Mouse (Mus musculus) CH12.LX (cell line): Measurements from ENCODE around the gene Mettl16. TPM values are rescaled to one million over a fixed set of nuclear protein-coding genes. Genes with fewer than 3 reads are reported as not detected.

Source experiments
- DNase-seq: peaks from one replicate; pipeline ENCODE4 v3.0.0-alpha.2; 2013; ENCODE audit errors: extremely low read depth
- H3K27ac ChIP-seq: 2 replicates; pipeline ENCODE4 v1.5.1; 2012; ENCODE audit warnings: low read depth, mild to moderate bottlenecking, control low read depth, moderate library complexity; ENCODE audit not compliant: insufficient read depth
- H3K27me3 ChIP-seq: replicated peaks from 2 replicates; pipeline ENCODE3; 2012; ENCODE audit warnings: inconsistent platforms
- H3K36me3 ChIP-seq, 2 experiments: replicated peaks in 1 of 2; 2 replicates each; pipeline versions ENCODE3 to v1.6.1; 2012; ENCODE audit warnings: inconsistent platforms in 1 of 2, low read length in 1 of 2, mild to moderate bottlenecking in 1 of 2, mixed read lengths in 1 of 2, moderate library complexity in 1 of 2; ENCODE audit not compliant: control insufficient read depth in 1 of 2, insufficient read depth in 1 of 2
- H3K4me1 ChIP-seq, 2 experiments: 2 replicates each; pipeline ENCODE4 v1.6.1; 2012; ENCODE audit warnings: inconsistent platforms in 1 of 2, moderate library complexity in 1 of 2; ENCODE audit not compliant: insufficient read depth in 2 of 2, control insufficient read depth in 1 of 2
- H3K4me2 ChIP-seq: 2 replicates; pipeline ENCODE4 v1.6.1; 2012; ENCODE audit warnings: low read depth, mild to moderate bottlenecking, control low read depth; ENCODE audit not compliant: poor library complexity, insufficient read depth, severe bottlenecking
- H3K4me3 ChIP-seq, 3 experiments: fragments of 150-350 bp in 1 of 3; sonication (generic) in 1 of 3; replicated peaks in 1 of 3; 2 replicates each; pipeline versions ENCODE3 to v1.5.1; 2011 to 2012; ENCODE audit warnings: low read depth in 2 of 3, low read length in 2 of 3, mild to moderate bottlenecking in 2 of 3, moderate library complexity in 2 of 3, control low read depth in 1 of 3, improper control_type of control experiment in 1 of 3, inconsistent platforms in 1 of 3, mixed read lengths in 1 of 3; ENCODE audit not compliant: poor library complexity in 1 of 3
- H3K79me2 ChIP-seq: replicated peaks from 2 replicates; pipeline ENCODE4 v1.6.1; 2012; ENCODE audit warnings: mild to moderate bottlenecking, moderate library complexity; ENCODE audit not compliant: control insufficient read depth, poor library complexity, insufficient read depth, severe bottlenecking; ENCODE audit errors: extremely low read depth
- H3K9ac ChIP-seq: 2 replicates; pipeline ENCODE4 v1.6.1; 2012; ENCODE audit warnings: low read depth, mild to moderate bottlenecking, control low read depth, moderate library complexity; ENCODE audit not compliant: insufficient read depth
- H3K9me3 ChIP-seq: replicated peaks from 2 replicates; pipeline ENCODE3; 2012; ENCODE audit warnings: low read length, inconsistent platforms, mixed read lengths
- CTCF ChIP-seq, 2 experiments: IDR thresholded peaks in 1 of 2; conservative IDR thresholded peaks in 1 of 2; 2 replicates each; pipeline ENCODE4 v1.5.1; 2011 to 2012; ENCODE audit warnings: low read depth in 2 of 2, low read length in 2 of 2, improper control_type of control experiment in 1 of 2, inconsistent platforms in 1 of 2, mild to moderate bottlenecking in 1 of 2, moderate library complexity in 1 of 2
- ELF1 ChIP-seq: IDR thresholded peaks from 2 replicates; pipeline ENCODE4 v1.6.1; 2014; ENCODE audit warnings: low read depth, mild to moderate bottlenecking, inconsistent platforms, low read length, improper control_type of control experiment
- ETS1 ChIP-seq: conservative IDR thresholded peaks from 2 replicates; pipeline ENCODE4 v1.6.1; 2012; ENCODE audit warnings: low read depth, mild to moderate bottlenecking, inconsistent platforms, low read length, improper control_type of control experiment, moderate library complexity
- HCFC1 ChIP-seq: IDR thresholded peaks from 2 replicates; pipeline ENCODE4 v1.6.1; 2012; ENCODE audit warnings: low read depth, mild to moderate bottlenecking, inconsistent platforms, low read length, improper control_type of control experiment
- IRF4 ChIP-seq: IDR thresholded peaks from 2 replicates; pipeline ENCODE4 v1.6.1; 2014; ENCODE audit warnings: low read depth, mild to moderate bottlenecking, inconsistent platforms, low read length, improper control_type of control experiment
- MAZ ChIP-seq: IDR thresholded peaks from 2 replicates; pipeline ENCODE4 v1.6.1; 2012; ENCODE audit warnings: low read depth, mild to moderate bottlenecking, inconsistent platforms, low read length, improper control_type of control experiment, moderate library complexity
- MEF2A ChIP-seq: IDR thresholded peaks from 2 replicates; pipeline ENCODE4 v1.6.1; 2014; ENCODE audit warnings: low read depth, mild to moderate bottlenecking, inconsistent platforms, low read length, improper control_type of control experiment, borderline replicate concordance
- POLR2A ChIP-seq: IDR thresholded peaks from 2 replicates; pipeline ENCODE4 v1.6.1; 2011; ENCODE audit warnings: low read depth, mild to moderate bottlenecking, improper control_type of control experiment, low read length
- RAD21 ChIP-seq: IDR thresholded peaks from 2 replicates; pipeline ENCODE4 v1.6.1; 2011; ENCODE audit warnings: low read depth, mild to moderate bottlenecking, low read length, improper control_type of control experiment, moderate library complexity
- SIN3A ChIP-seq: IDR thresholded peaks from 2 replicates; pipeline ENCODE4 v1.6.1; 2012; ENCODE audit warnings: low read length, improper control_type of control experiment, inconsistent platforms
- SMC3 ChIP-seq: IDR thresholded peaks from 2 replicates; pipeline ENCODE4 v1.6.1; 2011; ENCODE audit warnings: low read depth, low read length, improper control_type of control experiment
- ZMIZ1 ChIP-seq: IDR thresholded peaks from 2 replicates; pipeline ENCODE4 v1.6.1; 2012; ENCODE audit warnings: low read depth, mild to moderate bottlenecking, inconsistent platforms, low read length, improper control_type of control experiment
- dilution Hi-C: fragments of 300-500 bp; cut with MboI; formaldehyde crosslinking; loops from 2 replicates; pipeline ENCODE4 v1.14.3; 2020; ENCODE audit warnings: low sequenced_read_pairs; ENCODE audit not compliant: extremely low pct_unique_long_range_greater_than_20kb, extremely low pct_ligation_motif_present
- in situ Hi-C: fragments of 300-500 bp; cut with MboI; formaldehyde crosslinking; loops from 3 replicates; pipeline ENCODE4 v1.14.3; 2019; ENCODE audit warnings: low sequenced_read_pairs, low pct_ligation_motif_present, low pct_unique_long_range_greater_than_20kb, mixed read lengths
- polyA plus RNA-seq: library from polyadenylated mRNA; unstranded; fragments of >175 nt; gene quantifications from 2 replicates; pipeline ENCODE4 v1.2.1, GENCODE M21; 2012; ENCODE audit warnings: low read depth; ENCODE audit not compliant: insufficient read length
- total RNA-seq, 2 experiments: library from RNA; depleted of rRNA; stranded (reverse); fragments of 300-350 nt in 1 of 2; fragments of >200 nt in 1 of 2; gene quantifications; 2 replicates each; pipeline ENCODE4 v1.2.3; 2012 to 2014

The Mettl16 gene
- total and polyA plus RNA-seq, 3 experiments, result 79.3 to 119 (median 80.0) TPM

GRCm38 (mm10) chr11:74820921-74821320 lies 50.3 kb downstream of the Mettl16 start:
- H3K4me1 ChIP-seq, result peaks cover under 1 to 14% of the 10 kb centered on the region in 2 experiments; a peak in 3 of 4 replicates
- dilution Hi-C loops, result no loop called here
- in situ Hi-C loops, result no loop called here
- no peak for TF ChIP-seq ZMIZ1
- no peak for TF ChIP-seq ELF1
- no peak for TF ChIP-seq HCFC1
- TF ChIP-seq, all 38 proteins: peak for 0
- Histone ChIP-seq H3K27me3 (no peaks in the 10 kb centered on the region), H3K9ac (no peak overlapping the region), H3K4me2 (no peak overlapping the region), H3K4me3 (no peak overlapping the region), H3K9me3 (no peaks in the 10 kb centered on the region), H3K27ac (no peak overlapping the region), H3K79me2 (no peaks in the 10 kb centered on the region), H3K36me3 (peaks cover 45 to 92% of the 10 kb centered on the region in 2 experiments)
- DNase-seq, result no peak

GRCm38 (mm10) chr11:74821463-74821862 lies 50.8 kb downstream of the Mettl16 start:
- in situ Hi-C loops, result no loop called here
- Histone ChIP-seq H3K9ac (no peak overlapping the region), H3K27ac (no peak overlapping the region), H3K4me2 (no peak overlapping the region), H3K36me3 (peaks cover 43 to 92% of the 10 kb centered on the region in 2 experiments), H3K9me3 (no peaks in the 10 kb centered on the region), H3K79me2 (no peaks in the 10 kb centered on the region), H3K4me3 (no peak overlapping the region), H3K4me1 (peaks cover 4 to 20% of the 10 kb centered on the region in 2 experiments; a peak in 3 of 4 replicates), H3K27me3 (no peaks in the 10 kb centered on the region)
- peak; percentile 13 to 64; a peak in 3 of 4 replicates for TF ChIP-seq CTCF (conservative IDR thresholded peaks at IDR 0.05 in 1 of 2, IDR thresholded peaks at IDR 0.05 in 1 of 2; ENCODE audit: low read depth in 2 of 2, low read length in 2 of 2)
- peak; percentile 66 for TF ChIP-seq SMC3
- TF ChIP-seq MAZ, result no peak
- no peak for TF ChIP-seq SIN3A
- TF ChIP-seq RAD21, result peak; percentile 59
- no peak for TF ChIP-seq IRF4
- no peak for DNase-seq
- dilution Hi-C loops, result no loop called here

GRCm38 (mm10) chr11:74822746-74823440 lies 52.3 kb downstream of the Mettl16 start:
- H3K4me1 ChIP-seq, result peaks cover 17 to 34% of the 10 kb centered on the region in 2 experiments

More at GRCm38 (mm10) chr11:74822746-74823440, 52.3 kb downstream of the Mettl16 start:
- H3K9me3 ChIP-seq, result no peaks in the 10 kb centered on the region
- H3K9ac ChIP-seq, result no peak overlapping the region
- dilution Hi-C loops (no loop called here), in situ Hi-C loops (no loop called here)
- H3K27me3 ChIP-seq, result no peaks in the 10 kb centered on the region
- H3K4me2 ChIP-seq, result no peak overlapping the region
- no peaks in the 10 kb centered on the region for H3K79me2 ChIP-seq
- no peak for DNase-seq
- no peak overlapping the region for H3K4me3 ChIP-seq
- TF ChIP-seq ETS1, result no peak
- TF ChIP-seq MEF2A, result no peak
- TF ChIP-seq POLR2A, result no peak
- TF ChIP-seq, all 38 proteins: peak for 0
- Histone ChIP-seq H3K27ac (no peak overlapping the region), H3K36me3 (peaks cover 32 to 80% of the 10 kb centered on the region in 2 experiments)
